Mouse (Mus musculus) gastrocnemius, postnatal 4 days (tissue): ENCODE measurements around the gene Hist1h4h. TPM values are rescaled to one million over a fixed set of nuclear protein-coding genes. Genes with fewer than 3 reads are reported as not detected.
A peak's percentile ranks its signal among the peaks of the same experiment; 100 is the strongest.
"Not testable (repeated sequence)": the region's sequence is repeated elsewhere in the genome, so short reads cannot be mapped to it uniquely, and the experiment has no call there.

Experiments
- DNase-seq, 2 experiments: peaks; one replicate each; pipeline ENCODE4 v3.0.0; 2021 to 2022; ENCODE audit warnings: low spot score in 2 of 2, mixed read lengths in 2 of 2
- total RNA-seq, 2 experiments: library from RNA; stranded (reverse); gene quantifications; 2 replicates each; pipeline ENCODE4 v1.2.3; 2021

The Hist1h4h gene
- total RNA-seq, 2 experiments from 2014 or later: 761 to 939 TPM

DNA sequence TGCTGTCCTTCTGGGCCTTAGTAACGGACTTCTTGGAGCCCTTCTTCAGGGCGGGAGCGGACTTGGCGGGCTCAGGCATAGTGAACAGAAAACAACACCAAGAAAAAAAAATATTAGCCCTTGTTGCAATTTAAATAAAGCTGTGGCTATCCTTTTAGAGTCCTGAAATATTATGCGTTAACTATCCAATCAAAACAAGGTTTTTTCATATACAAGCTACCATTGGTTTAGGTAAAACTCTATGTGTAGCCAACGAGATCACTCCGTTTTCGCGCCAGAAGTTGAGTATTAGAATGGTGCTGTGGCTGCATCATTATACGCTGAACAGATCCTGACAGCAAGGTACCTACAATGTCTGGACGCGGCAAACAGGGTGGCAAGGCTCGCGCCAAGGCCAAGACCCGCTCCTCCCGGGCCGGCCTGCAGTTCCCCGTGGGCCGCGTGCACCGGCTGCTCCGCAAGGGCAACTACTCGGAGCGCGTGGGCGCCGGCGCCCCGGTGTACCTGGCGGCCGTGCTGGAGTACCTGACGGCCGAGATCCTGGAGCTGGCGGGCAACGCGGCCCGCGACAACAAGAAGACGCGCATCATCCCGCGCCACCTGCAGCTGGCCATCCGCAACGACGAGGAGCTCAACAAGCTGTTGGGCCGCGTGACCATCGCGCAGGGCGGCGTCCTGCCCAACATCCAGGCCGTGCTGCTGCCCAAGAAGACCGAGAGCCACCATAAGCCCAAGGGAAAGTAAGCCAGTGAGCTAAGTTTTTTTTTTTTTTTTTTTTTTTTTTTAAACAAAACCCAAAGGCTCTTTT lies 2.9 kb downstream of the Hist1h4h start, which contains the start of gene Hist1h2af:
TSS of gene Hist1h2af (plus strand) at position 347 of the 808 bp plus-strand sequence.
- DNase-seq: peak in 1 of 2 experiments; percentile 64

DNA sequence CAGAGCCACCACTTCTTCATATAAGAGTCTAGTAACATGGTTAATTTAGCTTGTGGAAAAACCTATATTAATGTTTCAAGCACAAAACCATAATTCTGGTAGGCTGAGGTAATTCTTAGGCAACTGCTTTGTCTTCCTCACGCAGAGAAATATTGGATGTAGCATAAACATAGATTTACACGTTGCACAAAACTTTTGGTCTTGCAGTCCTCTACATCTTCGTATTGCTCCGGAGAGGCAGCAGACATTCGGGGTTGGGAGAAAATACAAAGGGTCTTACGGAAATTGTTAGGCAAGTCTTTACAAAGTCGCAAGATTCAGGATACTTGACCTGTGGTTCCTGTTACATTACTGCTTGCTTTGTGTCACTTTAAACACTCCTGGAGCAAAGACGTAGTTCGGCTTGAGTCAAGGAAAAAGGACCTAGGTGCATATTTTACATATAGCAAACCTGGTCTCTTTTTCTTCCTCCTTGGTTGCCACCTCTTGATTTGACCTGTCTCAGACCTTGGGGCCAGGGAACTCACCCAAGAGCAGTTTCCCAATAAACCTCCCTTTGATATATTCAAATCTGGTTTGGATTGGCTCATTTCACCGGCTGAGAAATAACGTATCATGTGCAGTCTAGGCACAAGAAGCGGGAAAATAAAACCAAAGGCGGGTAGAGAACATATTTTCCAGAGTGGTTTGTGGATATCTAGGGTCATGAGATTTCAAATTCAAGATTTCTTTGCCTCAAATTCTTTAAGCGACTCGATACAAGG lies 3.7 kb downstream of the Hist1h4h start:
- no peak for DNase-seq

DNA sequence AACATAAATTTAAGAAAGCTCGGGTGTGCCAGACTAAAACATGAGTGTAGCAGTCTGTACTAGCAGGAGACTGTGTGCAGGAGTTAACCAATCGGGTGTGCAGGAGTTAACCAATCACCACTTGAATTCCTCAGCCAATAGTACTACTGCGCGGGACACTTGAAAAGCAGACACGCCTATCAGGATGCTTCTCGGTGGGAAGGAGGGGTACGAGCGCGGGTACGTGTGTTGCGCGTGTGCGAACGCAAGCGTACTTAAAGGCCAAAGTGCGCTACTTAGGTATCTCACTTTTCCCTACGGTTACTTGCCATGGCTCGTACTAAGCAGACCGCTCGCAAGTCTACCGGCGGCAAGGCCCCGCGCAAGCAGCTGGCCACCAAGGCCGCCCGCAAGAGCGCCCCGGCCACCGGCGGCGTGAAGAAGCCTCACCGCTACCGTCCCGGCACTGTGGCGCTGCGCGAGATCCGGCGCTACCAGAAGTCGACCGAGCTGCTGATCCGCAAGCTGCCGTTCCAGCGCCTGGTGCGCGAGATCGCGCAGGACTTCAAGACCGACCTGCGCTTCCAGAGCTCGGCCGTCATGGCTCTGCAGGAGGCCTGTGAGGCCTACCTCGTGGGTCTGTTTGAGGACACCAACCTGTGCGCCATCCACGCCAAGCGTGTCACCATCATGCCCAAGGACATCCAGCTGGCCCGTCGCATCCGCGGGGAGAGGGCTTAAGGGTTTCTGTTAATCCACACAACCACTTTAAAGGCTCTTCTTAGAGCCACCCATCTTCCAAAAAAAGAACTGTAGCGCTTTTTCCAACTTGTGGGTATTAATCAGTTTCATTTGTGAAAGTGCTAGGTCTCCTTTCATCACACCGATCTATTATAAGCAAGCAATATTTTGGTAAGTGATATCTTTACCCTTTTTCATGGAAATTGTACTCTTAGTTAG lies 4.6 kb downstream of the Hist1h4h start, which contains the start of gene Hist1h3g:
TSS of gene Hist1h3g (plus strand) at position 286 of the 939 bp plus-strand sequence.
- DNase-seq: peak; percentile 37 to 78

DNA sequence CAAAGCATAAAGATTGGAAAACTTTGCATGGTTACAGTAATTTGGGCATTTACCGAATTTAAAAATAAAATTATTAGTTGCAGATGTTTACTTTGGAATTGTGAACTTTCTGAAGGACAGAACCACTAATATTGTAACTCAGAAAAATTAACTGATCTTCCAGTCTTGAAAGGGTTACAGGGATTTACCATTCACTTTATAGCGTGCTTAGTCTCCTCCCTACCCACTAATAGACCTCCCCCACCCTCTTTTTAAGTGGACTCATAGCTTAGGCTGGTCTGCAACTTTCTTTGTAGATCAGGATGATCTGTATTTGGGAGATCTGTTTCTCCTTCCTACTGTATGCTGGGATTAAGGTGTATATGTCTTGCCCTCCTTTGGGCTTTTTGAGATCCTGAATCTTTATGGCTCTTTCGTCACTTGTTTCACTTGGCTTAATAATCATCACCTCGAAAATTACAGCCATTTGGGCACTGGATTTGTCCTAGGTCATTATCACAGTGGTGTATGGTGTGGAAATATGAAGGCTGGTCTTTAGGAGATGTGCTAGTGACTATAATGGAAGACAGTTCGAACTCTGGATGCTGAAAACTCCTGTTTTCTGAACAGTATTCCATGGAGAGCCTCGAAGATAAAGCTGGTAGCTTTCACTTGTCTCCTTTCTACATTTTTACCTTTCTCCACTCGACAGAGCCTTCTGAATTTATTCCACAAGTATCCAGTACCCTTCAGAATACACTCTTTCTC lies 5.4 kb downstream of the Hist1h4h start:
- DNase-seq: no peak

DNA sequence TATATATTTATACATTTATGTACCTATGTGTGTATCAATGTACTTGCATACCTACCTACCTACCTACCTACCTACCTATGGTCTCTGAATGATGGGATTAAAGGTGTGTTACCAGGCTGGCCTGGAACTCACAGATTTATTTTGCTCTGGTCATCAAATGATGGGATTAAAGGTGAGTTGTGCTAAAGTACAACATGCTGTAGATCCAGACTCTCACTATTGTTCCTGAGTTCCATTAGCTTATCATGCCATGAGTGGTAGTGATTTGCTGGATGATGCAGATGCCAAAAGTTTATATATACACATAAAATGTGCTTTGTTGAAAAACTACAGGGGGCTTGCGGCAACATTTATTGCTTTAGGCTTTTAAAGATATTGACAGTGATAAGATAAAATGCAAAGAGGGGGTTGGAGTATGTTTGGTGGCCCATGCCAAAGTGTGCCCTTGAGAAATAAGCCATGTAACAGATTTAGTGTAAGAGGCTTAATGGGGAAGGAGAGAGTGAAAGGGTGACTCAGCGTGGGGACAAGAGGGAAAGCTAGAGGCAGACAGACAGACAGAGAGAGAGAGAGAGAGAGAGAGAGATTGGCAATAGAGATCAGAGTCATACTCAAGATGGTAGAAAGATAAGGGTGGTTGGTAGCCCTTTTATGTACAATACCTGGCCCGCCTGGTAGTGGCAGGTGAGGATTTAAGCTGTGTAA lies 6.3 kb downstream of the Hist1h4h start:
- DNase-seq: no peak

DNA sequence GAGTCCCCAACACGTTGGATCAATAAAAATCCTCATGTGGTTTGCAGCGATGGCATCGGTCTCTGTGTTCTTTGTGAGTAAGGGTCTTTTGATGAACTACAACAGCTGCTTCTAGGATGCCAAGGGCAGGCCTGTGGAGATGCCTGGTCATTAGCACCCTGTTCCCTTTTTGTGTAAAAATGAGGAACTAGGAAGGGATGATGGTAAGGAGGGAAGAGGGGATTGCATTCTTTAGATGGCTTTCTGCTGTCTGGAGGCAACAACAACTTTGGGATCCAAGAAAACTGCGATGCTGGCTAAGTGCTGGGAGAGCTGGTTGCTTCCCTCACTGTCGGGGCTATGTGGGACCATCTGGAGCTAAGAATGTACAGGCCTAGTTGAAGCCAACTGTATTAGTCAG lies 7.4 kb downstream of the Hist1h4h start:
- no peak for DNase-seq

DNA sequence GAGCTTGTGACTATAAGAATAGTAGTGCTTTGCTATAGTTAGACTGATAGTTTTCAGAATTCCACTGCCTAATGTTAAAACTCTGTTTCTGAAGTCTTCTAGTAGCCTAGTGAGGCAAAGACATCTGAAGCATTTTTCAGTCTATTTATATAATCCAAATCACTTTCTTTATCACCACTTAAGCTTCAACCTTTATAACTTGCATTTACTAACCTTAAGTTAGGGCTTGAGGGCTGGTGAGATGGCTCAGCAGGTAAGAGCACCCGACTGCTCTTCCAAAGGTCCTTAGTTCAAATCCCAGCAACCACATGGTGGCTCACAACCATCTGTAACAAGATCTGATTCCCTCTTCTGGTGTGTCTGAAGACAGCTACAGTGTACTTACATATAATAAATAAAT lies 9.0 kb downstream of the Hist1h4h start:
- not testable (repeated sequence) for DNase-seq

DNA sequence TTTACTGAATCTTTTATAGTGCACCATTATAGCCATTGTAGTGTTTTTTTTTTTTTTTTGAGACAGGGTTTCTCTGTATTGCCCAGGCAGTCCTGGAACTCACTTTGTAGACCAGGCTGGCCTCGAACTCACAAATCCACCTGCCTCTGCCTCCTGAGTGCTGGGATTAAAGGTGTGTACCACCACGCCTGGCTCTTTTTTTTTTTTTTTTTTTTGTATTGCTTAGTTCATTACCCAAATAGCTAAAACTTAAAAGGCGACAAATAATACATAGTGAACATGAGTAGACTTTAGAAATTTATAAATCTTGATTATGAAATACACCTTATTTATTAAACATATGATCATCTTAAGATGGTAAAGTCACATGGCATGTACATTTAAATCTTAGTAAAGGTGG lies 10.6 kb downstream of the Hist1h4h start:
- no peak for DNase-seq

DNA sequence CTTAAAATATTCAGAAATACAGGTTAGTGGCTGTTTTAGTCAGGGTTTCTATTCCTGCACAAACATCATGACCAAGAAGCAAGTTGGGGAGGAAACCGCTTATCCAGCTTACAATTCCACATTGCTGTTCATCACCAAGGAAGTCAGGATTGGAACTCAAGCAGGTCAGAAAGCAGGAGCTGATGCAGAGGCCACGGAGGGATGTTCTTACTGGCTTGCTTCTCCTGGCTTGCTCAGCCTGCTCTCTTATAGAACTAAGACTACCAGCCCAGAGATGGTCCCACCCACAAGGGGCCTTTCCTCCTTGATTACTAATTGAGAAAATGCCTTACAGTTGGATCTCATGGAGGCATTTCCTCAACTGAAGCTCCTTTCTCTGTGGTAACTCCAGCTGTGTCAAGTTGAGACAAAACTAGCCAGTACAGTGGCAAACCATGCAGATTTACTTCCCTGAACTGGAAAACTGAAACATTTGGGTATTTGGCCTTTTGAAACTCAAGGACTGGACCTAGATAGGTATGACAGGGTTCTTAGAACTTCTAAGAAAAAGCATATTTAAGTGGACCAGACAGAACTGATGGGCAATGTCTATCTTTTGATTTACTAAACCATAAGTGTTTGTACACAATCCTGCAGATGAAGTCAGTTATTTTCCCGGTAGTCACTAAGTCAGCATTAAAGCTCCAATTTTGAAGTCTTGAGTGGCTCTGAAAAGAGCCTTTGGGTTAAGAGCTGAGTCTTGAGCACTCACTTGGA lies 11.6 kb downstream of the Hist1h4h start:
- DNase-seq: not testable (repeated sequence)

DNA sequence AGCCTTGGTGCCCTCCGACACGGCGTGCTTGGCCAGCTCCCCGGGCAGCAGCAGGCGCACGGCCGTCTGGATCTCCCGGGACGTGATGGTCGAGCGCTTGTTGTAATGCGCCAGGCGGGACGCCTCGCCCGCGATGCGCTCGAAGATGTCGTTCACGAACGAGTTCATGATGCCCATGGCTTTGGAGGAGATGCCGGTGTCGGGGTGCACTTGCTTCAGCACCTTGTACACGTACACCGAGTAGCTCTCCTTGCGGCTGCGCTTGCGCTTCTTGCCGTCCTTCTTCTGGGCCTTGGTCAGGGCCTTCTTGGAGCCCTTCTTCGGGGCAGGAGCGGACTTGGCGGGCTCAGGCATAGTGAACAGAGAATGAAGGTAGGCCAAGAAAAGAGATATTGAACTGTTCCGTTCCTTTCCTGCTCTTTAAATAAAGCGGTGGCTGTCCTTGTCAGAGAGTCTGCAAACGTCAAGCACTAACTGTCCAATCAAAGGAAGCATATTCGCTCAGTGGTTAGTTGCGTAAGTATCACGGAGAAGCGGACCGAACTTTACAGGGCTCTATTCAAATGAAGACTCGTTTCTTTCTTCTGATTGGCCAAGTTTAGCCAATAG lies 12.3 kb downstream of the Hist1h4h start, which contains the start of gene Hist1h2bh:
TSS of gene Hist1h2bh (minus strand) at position 394 of the 609 bp plus-strand sequence.
- DNase-seq: peak in 1 of 2 experiments; percentile 34

DNA sequence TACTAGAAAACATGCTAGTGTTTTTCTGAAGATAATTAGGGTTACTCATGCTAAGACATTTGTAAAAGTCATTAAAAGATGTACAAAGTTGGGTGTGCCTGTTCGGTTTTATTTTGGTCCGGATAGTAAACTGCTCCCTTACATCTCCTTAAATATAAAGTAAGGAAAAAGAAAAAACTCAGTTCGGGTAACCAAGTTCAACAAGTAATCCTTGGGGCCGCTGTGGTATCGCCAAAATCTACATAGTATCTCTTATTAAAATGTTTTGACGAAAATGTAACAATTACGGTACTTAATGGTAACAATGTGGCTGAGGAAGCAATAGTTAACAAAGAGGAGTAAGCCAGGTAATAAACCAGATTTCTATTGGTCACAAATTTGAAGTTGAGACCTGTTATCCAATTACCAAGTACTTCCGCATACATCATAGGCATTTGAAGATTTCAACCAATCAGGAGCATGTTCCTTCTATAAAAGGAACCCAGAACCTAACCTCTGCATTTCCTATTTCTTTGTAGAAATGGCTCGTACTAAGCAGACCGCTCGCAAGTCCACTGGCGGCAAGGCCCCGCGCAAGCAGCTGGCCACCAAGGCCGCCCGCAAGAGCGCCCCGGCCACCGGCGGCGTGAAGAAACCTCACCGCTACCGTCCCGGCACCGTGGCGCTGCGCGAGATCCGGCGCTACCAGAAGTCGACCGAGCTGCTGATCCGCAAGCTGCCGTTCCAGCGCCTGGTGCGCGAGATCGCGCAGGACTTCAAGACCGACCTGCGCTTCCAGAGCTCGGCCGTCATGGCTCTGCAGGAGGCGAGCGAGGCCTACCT lies 13.3 kb downstream of the Hist1h4h start, which contains the start of gene Hist1h3f:
TSS of gene Hist1h3f (plus strand) at position 88 of the 822 bp plus-strand sequence.
- DNase-seq: peak in 1 of 2 experiments; percentile 63

DNA sequence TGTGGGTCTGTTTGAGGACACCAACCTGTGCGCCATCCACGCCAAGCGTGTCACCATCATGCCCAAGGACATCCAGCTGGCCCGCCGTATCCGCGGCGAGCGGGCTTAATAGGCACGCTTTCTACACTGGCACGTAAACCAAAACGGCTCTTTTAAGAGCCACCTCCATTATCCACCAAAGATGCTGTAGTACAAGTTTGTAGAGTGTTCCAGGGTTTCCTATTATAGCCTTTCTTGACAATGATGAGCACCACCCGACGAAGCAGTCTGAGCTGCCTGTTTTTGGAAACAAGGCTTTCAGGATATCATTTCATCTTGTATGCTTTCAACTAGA lies 13.9 kb downstream of the Hist1h4h start:
- not testable (repeated sequence) for DNase-seq

DNA sequence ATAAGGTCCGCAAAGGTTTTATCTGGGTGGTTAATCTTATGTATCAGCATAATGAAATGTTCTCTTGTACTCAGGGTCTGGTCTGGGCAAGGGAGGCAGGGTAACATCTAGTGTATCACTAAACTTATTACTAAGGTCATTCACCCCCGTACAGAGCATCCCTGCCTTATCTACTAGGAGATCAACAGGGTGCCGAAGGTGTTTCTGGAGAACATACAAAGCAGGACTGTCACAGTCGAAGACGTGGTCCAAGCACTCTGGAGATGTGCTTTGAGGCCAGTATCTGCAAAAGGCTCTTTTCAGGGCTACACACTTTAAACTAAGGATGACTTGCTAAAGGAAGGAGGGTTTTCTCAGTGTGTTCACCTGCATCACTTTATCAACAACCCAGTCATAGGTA lies 15.8 kb downstream of the Hist1h4h start:
- DNase-seq: no peak

DNA sequence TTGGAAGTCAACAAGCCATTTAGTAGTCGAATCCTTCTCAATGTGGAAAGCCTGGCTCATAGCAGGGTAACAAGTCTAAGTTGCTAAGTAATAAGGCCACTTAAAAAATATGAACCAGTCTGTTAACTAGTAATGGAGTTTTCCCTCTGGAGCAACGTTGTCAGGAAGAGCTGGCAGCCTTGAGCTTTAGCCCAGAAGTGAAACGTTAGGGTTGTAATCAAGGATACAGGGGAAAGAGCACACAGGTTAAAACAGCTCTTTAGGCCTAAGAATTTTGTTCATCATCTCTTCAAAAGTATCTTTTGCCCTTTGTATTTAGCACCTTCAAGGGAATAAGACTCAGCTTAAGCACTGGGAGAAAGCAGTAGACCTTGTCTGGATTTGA lies 19.9 kb downstream of the Hist1h4h start:
- no peak for DNase-seq

DNA sequence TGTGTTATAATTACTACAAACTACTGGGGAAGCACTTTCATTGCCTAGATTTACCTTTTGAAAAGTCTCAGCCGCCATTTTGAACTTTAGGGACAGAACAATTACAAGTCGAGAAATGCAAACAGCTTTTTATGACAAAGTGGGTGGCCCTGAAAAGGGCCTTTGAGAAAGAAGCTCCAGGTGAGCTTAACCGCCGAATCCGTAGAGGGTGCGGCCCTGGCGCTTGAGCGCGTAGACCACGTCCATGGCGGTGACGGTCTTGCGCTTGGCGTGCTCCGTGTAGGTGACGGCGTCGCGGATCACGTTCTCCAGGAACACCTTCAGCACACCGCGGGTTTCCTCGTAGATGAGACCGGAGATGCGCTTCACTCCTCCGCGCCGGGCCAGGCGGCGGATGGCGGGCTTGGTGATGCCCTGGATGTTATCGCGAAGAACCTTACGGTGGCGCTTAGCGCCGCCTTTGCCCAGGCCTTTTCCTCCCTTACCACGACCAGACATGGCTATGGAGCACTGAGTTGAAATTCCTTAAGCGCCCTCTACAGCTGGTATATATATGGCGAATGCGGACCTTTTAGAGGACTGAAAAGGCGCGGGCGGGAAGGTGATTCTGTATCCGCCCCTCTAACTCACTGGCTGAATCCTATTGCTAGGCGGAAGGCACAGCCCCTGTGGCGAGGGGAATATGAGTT lies 20.4 kb downstream of the Hist1h4h start, which contains the start of gene Hist1h4f:
TSS of gene Hist1h4f (minus strand) at position 503 of the 689 bp plus-strand sequence.
- peak; percentile 46 to 82 for DNase-seq
